Mouse (Mus musculus): Measurements from ENCODE around the gene Rab3a. TPM values are rescaled to one million over a fixed set of nuclear protein-coding genes. Genes with fewer than 3 reads are reported as not detected.

Rab3a gene
- total and polyA plus RNA-seq, 2 experiments from 2014 or later = 32.8 to 40.3 TPM

DNA sequence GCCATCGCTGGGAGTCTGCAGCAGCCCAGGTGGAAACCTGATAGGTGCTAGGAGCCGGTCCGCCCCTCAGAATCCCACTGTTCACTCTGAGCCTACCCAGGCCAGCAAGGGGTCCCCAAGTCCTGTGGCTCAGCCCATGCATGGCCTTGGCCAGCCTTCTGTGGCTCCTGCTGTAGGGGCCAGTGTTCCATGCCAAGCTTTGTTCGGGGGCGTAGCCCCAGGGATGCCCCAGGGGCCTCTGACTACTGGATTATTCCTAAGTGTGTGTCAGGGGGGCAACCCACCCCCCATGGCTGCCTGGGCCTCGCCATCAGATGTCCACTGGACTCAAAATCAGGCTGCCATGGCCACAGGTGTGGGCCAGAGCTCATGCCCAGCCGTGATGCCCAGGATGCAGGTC is 40.5 kb upstream of the Rab3a start:
- H3K27ac ChIP-seq (ENCODE audit: low read depth) = no peak overlapping the region
- no peak overlapping the region for H3K4me3 ChIP-seq (ENCODE audit: low read depth, low read length)
- H3K4me1 ChIP-seq (ENCODE audit: control insufficient read depth, insufficient read depth) = no peaks in the 10 kb centered on the region
- DNase-seq (ENCODE audit: low spot score) = no peak
- no peak for ATAC-seq (ENCODE audit: insufficient read depth, low read depth)
- H3K36me3 ChIP-seq (replicated peaks; ENCODE audit: control insufficient read depth, insufficient read depth, low read length) = no peaks in the 10 kb centered on the region
- no peak overlapping the region for H3K9ac ChIP-seq (replicated peaks; ENCODE audit: low read depth, low read length)
- no peaks in the 10 kb centered on the region for H3K9me3 ChIP-seq (replicated peaks; ENCODE audit: control insufficient read depth, low read length)
- 78% methylated on average over 7 of the region's 7 CpGs for WGBS
- H3K27me3 ChIP-seq (ENCODE audit: control insufficient read depth, insufficient read depth, low read length) = 0 out of 2 replicates have a peak, but pooled peaks cover 4% of the 10 kb centered on the region
- no peak overlapping the region for H3K4me2 ChIP-seq (ENCODE audit: low read depth, low read length)
- TF ChIP-seq EP300 (IDR thresholded peaks at IDR 0.05; ENCODE audit: low read depth) (no peak), CTCF (IDR thresholded peaks at IDR 0.05; ENCODE audit: low read depth) (no peak)

DNA sequence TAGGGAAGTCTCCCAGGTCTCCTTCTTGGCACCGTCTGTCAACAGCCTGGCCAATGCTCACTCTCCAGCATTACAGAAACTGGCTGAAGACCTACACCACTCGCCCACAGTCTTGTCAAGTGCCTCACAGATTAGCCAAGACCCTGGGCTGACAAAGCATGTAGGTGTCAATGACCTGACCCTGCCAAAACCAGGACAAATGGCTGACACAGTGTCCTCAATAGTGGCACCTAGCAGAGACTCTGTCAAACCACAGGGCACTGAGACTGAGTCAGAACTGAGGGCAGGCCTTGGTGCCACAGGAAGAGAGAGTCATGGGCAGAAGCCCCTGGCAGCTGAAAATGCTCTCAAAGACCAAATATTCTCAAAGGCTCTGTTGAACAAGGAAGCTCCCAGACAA is 39.4 kb upstream of the Rab3a start:
- ATAC-seq (ENCODE audit: insufficient read depth, low read depth) = no peak
- Histone ChIP-seq H3K27ac (ENCODE audit: low read depth) (no peak overlapping the region), H3K36me3 (replicated peaks; ENCODE audit: control insufficient read depth, insufficient read depth, low read length) (no peaks in the 10 kb centered on the region), H3K4me2 (ENCODE audit: low read depth, low read length) (no peak overlapping the region), H3K4me3 (ENCODE audit: low read depth, low read length) (no peak overlapping the region), H3K27me3 (ENCODE audit: control insufficient read depth, insufficient read depth, low read length) (0 out of 2 replicates have a peak, but pooled peaks cover 8% of the 10 kb centered on the region), H3K9me3 (replicated peaks; ENCODE audit: control insufficient read depth, low read length) (no peaks in the 10 kb centered on the region), H3K4me1 (ENCODE audit: control insufficient read depth, insufficient read depth) (no peaks in the 10 kb centered on the region), H3K9ac (replicated peaks; ENCODE audit: low read depth, low read length) (no peak overlapping the region)
- TF ChIP-seq EP300 (IDR thresholded peaks at IDR 0.05; ENCODE audit: low read depth) (no peak), CTCF (IDR thresholded peaks at IDR 0.05; ENCODE audit: low read depth) (no peak)
- no peak for DNase-seq (ENCODE audit: low spot score)
- 48% methylated on average over 2 of the region's 2 CpGs for WGBS

DNA sequence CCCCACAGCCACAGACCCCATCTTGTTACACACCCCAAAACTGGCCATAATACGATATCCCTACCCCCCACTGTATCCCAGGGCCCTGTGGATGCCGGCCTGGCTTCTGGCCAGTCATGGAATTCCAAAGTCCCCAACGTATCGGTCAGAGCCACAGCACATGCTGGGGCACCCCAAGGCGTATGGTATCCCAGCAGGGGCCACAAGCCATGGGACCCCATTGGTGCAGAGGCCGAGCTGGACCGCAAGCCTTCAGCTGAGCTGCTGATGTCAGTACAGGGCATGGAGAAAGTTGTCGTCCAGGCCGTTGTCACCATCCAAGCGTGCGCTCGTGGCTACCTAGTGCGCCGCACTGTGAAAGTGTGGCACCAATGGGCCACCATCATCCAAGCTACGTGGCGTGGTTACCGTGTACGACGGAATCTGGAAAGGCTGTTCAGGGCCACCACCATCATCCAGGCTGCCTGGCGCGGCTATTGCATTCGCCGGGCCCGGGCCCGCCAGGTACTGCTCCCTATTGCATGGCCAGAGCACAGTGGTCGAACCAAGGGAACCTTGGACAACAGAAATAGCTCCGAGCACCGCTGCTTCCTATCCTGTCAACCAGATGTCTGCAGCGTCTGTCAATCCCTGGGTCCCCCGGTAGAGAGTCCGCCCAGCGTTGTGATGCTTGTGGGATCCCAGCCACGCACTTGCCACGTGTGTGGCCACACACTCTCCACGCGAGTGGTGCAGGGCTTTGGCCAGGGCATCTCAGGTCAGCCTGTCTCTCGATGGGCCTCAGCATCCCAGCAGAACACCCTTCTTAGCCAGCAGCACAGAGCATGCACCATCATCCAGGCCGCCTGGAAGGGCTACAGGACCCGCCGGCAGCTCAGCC is 37.7 kb upstream of the Rab3a start:
- DNase-seq (ENCODE audit: low spot score) (no peak), ATAC-seq (ENCODE audit: insufficient read depth, low read depth) (no peak)
- no peak for TF ChIP-seq CTCF (IDR thresholded peaks at IDR 0.05; ENCODE audit: low read depth)
- TF ChIP-seq EP300 (IDR thresholded peaks at IDR 0.05; ENCODE audit: low read depth) = no peak
- 0 out of 2 replicates have a peak, but pooled peaks cover 8% of the 10 kb centered on the region for H3K27me3 ChIP-seq (ENCODE audit: control insufficient read depth, insufficient read depth, low read length)
- H3K9me3 ChIP-seq (replicated peaks; ENCODE audit: control insufficient read depth, low read length) = no peaks in the 10 kb centered on the region
- H3K4me2 ChIP-seq (ENCODE audit: low read depth, low read length) = no peak overlapping the region
- no peak overlapping the region for H3K4me3 ChIP-seq (ENCODE audit: low read depth, low read length)
- H3K4me1 ChIP-seq (ENCODE audit: control insufficient read depth, insufficient read depth) = no peaks in the 10 kb centered on the region
- no peak overlapping the region for H3K9ac ChIP-seq (replicated peaks; ENCODE audit: low read depth, low read length)
- 75% methylated on average over 40 of the region's 40 CpGs for WGBS
- H3K36me3 ChIP-seq (replicated peaks; ENCODE audit: control insufficient read depth, insufficient read depth, low read length) = no peaks in the 10 kb centered on the region
- H3K27ac ChIP-seq (ENCODE audit: low read depth) = no peak overlapping the region

DNA sequence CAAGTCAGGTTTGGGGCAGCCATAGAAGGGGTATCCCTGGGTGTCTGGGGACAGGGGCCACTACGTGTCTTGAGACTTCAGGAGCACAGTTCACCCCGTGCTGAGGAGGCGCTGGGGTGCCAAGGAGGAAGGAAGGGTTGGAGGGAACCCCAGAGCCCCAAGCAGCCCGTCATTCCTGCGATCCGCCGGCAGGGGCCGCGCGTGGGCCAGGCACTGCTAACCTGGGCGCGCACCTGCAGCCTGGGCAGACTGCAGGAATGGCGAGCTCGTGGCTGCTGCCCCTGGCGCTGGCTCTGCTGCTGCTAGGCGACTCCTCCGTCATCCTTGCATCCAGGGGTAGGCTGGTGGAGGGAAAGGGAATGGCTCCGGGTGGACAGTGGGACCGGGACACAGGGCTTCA is 36.2 kb upstream of the Rab3a start, which contains the start of gene Gm3336:
Gene Gm3336 (plus strand): TSS at position 247 of the 400 bp plus-strand sequence.
- Histone ChIP-seq H3K27ac (ENCODE audit: low read depth) (no peak within 1 kb of the TSS), H3K4me1 (ENCODE audit: control insufficient read depth, insufficient read depth) (no peaks in the 10 kb centered on the region), H3K9me3 (replicated peaks; ENCODE audit: control insufficient read depth, low read length) (no peaks in the 10 kb centered on the region), H3K4me2 (ENCODE audit: low read depth, low read length) (no peak within 1 kb of the TSS), H3K27me3 (ENCODE audit: control insufficient read depth, insufficient read depth, low read length) (0 out of 2 replicates have a peak, but pooled peaks cover 8% of the 10 kb centered on the region), H3K36me3 (replicated peaks; ENCODE audit: control insufficient read depth, insufficient read depth, low read length) (no peaks in the 10 kb centered on the region), H3K9ac (replicated peaks; ENCODE audit: low read depth, low read length) (no peak within 1 kb of the TSS), H3K4me3 (ENCODE audit: low read depth, low read length) (no peak within 1 kb of the TSS)
- no peak for ATAC-seq (ENCODE audit: insufficient read depth, low read depth)
- TF ChIP-seq CTCF (IDR thresholded peaks at IDR 0.05; ENCODE audit: low read depth) (peak; percentile 69), EP300 (IDR thresholded peaks at IDR 0.05; ENCODE audit: low read depth) (no peak)
- 2% methylated on average over 16 of the region's 19 CpGs for WGBS
- no peak for DNase-seq (ENCODE audit: low spot score)

DNA sequence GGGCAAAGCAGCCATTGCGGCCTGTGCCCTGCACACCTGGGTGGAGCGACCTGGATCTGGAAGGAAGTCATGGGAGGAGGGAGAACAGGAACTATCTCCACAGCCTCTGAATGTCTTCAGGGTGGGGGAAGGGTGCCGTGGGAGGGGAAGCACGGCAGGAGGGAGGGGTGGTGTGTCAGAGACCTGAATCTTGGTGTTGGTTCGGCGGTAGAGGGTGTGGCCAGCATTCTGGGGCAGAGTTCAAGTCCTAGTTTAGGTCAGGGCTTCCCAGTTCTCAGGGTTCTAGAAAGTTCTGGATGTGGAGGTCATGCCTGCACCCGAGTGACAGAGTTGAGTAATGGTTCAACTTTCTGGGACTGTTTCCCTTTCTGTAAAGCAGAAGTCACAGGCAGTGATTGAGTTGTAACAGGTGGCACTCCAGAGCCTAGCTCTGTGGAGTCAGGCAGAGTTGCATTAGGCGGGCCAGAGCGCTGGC is 34.6 kb upstream of the Rab3a start:
- DNase-seq (ENCODE audit: low spot score) = no peak
- Histone ChIP-seq H3K36me3 (replicated peaks; ENCODE audit: control insufficient read depth, insufficient read depth, low read length) (no peaks in the 10 kb centered on the region), H3K4me1 (ENCODE audit: control insufficient read depth, insufficient read depth) (no peaks in the 10 kb centered on the region), H3K4me2 (ENCODE audit: low read depth, low read length) (no peak overlapping the region), H3K4me3 (ENCODE audit: low read depth, low read length) (no peak overlapping the region), H3K9ac (replicated peaks; ENCODE audit: low read depth, low read length) (no peak overlapping the region), H3K27me3 (ENCODE audit: control insufficient read depth, insufficient read depth, low read length) (0 out of 2 replicates have a peak, but pooled peaks cover 8% of the 10 kb centered on the region), H3K27ac (ENCODE audit: low read depth) (no peak overlapping the region), H3K9me3 (replicated peaks; ENCODE audit: control insufficient read depth, low read length) (no peaks in the 10 kb centered on the region)
- TF ChIP-seq EP300 (IDR thresholded peaks at IDR 0.05; ENCODE audit: low read depth) (no peak), CTCF (IDR thresholded peaks at IDR 0.05; ENCODE audit: low read depth) (no peak)
- whole genome bisulfite sequencing = 49% methylated on average over 9 of the region's 9 CpGs
- ATAC-seq (ENCODE audit: insufficient read depth, low read depth) = no peak
